Mouse (Mus musculus) granulocyte monocyte progenitor cell, adult 5-6 weeks (primary cell): Measurements from ENCODE around the gene Fez2. TPM values are rescaled to one million over a fixed set of nuclear protein-coding genes. Genes with fewer than 3 reads are reported as not detected.
A peak's percentile ranks its signal among the peaks of the same experiment; 100 is the strongest.

ENCODE experiments used
- ATAC-seq: replicated peaks from 2 replicates; pipeline ENCODE4 v1.8.0; 2016; ENCODE audit warnings: mild to moderate bottlenecking, moderate TSS enrichment, inconsistent platforms; ENCODE audit not compliant: poor library complexity, severe bottlenecking
- total RNA-seq, 2 experiments: library from RNA; stranded (forward) in 1 of 2; stranded (reverse) in 1 of 2; fragments of 200-712, 200-1000 nt in 1 of 2; fragments of >200 nt in 1 of 2; fragmentation: Nextera tagmentation in 1 of 2; gene quantifications; 2 replicates each; pipeline ENCODE4 v1.2.3; 2014 to 2017

Fez2 gene
- total RNA-seq, 2 experiments from 2014 or later = 9.2 to 13.0 TPM

GRCm38 (mm10) chr17:78326381-78326780 lies 91.6 kb downstream of the Fez2 start:
- ATAC-seq = peak; percentile 25; the same call in 1 of the 2 replicates

GRCm38 (mm10) chr17:78325761-78326332 lies 92.1 kb downstream of the Fez2 start:
- ATAC-seq = no peak

GRCm38 (mm10) chr17:78322369-78323335 lies 95.3 kb downstream of the Fez2 start:
- no peak for ATAC-seq

- no peak for ATAC-seq
These were observed 96.6 kb downstream of the Fez2 start for GRCm38 (mm10) chr17:78321216-78321835.

Other genes with a start within 250 kb of the Fez2 start
- 1.7 and 2.2 TPM in 2 replicates for gene Crim1, start 217.9 kb downstream of the Fez2 start, total RNA-seq (2014; fragmentation: Nextera tagmentation)
- gene Crim1, start 217.9 kb downstream of the Fez2 start, total RNA-seq (2017) = 0.67 and 1.4 TPM in 2 replicates
- 0.26 and 0.36 TPM in 2 replicates for gene Vit, start 89.9 kb upstream of the Fez2 start, total RNA-seq (2014; fragmentation: Nextera tagmentation)
- gene Vit, start 89.9 kb upstream of the Fez2 start, total RNA-seq (2017) = 0.82 and 1.2 TPM in 2 replicates